Mouse (Mus musculus) thymus, adult 2 months (tissue): ENCODE measurements at regions not wholly inside any gene's neighbourhood (a gene's known extent, or its start where the extent isn't known, plus 50 kb on each side); places are given as distances from the start of the nearest gene placed in this dataset.

Experiments used
- CTCF ChIP-seq: fragments of 200-500 bp; IDR thresholded peaks from 2 replicates; pipeline ENCODE4 v1.5.1; 2012; ENCODE audit warnings: mild to moderate bottlenecking, control low read depth, low read length, moderate library complexity, borderline replicate concordance; ENCODE audit not compliant: control insufficient read depth, poor library complexity, insufficient read depth; ENCODE audit errors: extremely low read depth
- POLR2A ChIP-seq: fragments of 200-500 bp; IDR thresholded peaks from 2 replicates; pipeline ENCODE4 v1.6.1; 2012; ENCODE audit warnings: mild to moderate bottlenecking, low read length, control low read depth, moderate library complexity; ENCODE audit not compliant: control insufficient read depth, poor library complexity, insufficient read depth; ENCODE audit errors: extremely low read depth

GRCm38 (mm10) chr6:141129596-141129995, 119.5 kb upstream of the Pde3a start:
- TF ChIP-seq CTCF: no peak
- no peak for TF ChIP-seq POLR2A
